Mouse (Mus musculus) B cell, adult 2 months (primary cell): ENCODE data around the gene Hist1h2aa.

ENCODE experiments used
- DNase-seq, 2 experiments: peaks; one replicate each; pipeline ENCODE4 v3.0.0; 2022

The Hist1h2aa gene

DNA sequence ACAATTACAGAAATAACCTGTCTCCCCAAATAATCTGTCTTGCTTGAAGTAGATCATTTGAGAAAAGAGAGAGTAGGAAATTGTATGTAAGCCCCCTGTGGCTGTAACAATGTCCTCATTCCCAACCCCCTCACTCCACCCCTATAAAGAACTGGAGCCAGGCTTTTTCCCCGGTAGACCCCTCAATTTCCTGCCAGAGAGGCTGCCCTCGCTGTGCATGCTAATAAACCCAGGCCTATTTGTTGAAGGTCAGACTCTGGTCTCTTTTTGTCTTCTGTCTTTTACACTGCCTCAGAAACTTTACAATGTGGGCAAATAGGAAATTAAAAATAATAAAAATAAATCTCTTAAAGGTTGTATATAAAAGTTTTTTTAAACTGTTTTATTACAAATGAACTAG is 12.0 kb downstream of the Hist1h2aa start:
- no peak for DNase-seq

- no peak for DNase-seq
Observed at GRCm38 (mm10) chr13:23949484-23950246, 15.4 kb downstream of the Hist1h2aa start.

DNA sequence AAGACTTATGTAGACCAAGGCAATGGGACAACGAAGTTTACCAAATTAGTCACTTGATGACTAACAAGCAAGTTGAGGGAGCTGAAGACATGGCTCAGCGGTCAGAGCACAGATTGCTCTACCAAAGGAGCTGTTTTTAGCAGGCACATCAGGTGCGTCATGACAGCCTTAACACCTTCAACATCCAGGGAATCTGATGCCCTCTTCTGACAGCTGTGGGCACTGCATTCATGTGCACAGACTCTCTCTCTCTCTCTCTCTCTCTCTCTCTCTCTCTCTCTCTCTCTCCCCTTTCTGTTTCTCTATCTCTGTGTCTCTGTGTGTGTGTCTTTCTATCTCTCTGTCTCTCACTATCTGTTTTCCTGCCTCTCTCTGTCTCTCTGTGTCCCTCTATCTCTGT is 16.7 kb downstream of the Hist1h2aa start:
- DNase-seq = peak; percentile 70 to 76

- no peak for DNase-seq
Observed at GRCm38 (mm10) chr13:23959776-23960175, 25.5 kb downstream of the Hist1h2aa start.

GRCm38 (mm10) chr13:23964909-23965308 is 30.6 kb downstream of the Hist1h2aa start:
- no peak for DNase-seq

- no peak for DNase-seq
Observed at GRCm38 (mm10) chr13:23971870-23972269, 37.6 kb downstream of the Hist1h2aa start.

DNA sequence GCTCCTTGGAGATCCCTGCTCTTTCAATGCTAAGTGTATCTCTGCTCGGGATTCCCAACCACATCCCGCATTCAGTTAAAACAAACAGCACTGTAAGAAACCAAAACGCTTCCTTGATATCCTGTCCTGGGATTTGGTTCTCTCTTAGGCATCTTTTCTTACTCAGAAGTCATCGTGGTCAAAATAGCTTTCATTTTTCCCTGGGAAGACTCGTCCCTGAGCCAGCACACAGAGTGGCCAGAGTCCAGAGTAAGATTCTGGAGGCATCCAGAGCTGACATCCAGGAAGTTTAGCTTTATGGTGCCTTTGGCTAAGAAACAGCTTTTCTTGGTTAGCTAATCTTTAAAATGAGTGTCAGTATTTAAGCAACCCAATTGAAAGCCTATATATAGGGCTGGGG is 38.0 kb downstream of the Hist1h2aa start:
- DNase-seq = no peak
